Mouse (Mus musculus): ENCODE results near the gene Prss30. TPM values are rescaled to one million over a fixed set of nuclear protein-coding genes. Genes with fewer than 3 reads are reported as not detected.

The Prss30 gene
- total RNA-seq, 1 experiment: not detected

DNA sequence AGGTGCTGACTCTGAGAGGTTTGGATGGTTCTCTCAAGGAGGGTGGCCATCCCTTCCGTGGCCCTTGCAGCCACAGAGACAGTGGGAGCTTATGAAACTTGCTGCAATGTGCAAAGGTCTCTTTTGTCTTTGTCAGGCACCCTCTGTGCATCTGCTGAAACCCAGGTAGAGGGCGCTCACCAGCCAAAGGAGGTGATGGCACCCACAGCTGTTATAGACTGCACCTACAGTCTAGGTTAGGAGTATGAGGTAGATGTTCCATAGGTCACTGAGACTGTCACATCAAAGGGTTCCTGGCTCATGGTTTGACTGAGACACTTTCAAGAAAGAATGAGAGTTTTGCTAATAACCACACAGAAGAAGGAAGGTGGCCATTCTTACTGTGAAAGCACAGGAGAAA is 11.6 kb downstream of the Prss30 start:
- H3K27ac ChIP-seq (ENCODE audit: insufficient read depth, low read depth, low read length, poor library complexity, severe bottlenecking): no peak overlapping the region
- no peaks in the 10 kb centered on the region for H3K9me3 ChIP-seq (ENCODE audit: control insufficient read depth, insufficient read depth, low read depth, low read length)
- no peak for TF ChIP-seq CHD2 (IDR thresholded peaks at IDR 0.05; ENCODE audit: low read depth, low read length)
- no peak for TF ChIP-seq HCFC1 (IDR thresholded peaks at IDR 0.05; ENCODE audit: borderline replicate concordance, insufficient read depth, low read length)
- no peak for TF ChIP-seq ZC3H11A (IDR thresholded peaks at IDR 0.05; ENCODE audit: borderline replicate concordance, low read depth, low read length)
- no peak for TF ChIP-seq MAFK (IDR thresholded peaks at IDR 0.05; ENCODE audit: insufficient read depth, low read depth, low read length)
- no peak for TF ChIP-seq ZNF384 (IDR thresholded peaks at IDR 0.05; ENCODE audit: low read depth, low read length)
- peaks cover 0 to 6% of the 10 kb centered on the region in 2 experiments; a peak in 1 of 4 replicates for H3K4me1 ChIP-seq (ENCODE audit: control insufficient read depth in 2 of 2, insufficient read depth in 2 of 2, low read length in 2 of 2, poor library complexity in 1 of 2)
- DNase-seq (ENCODE audit: low read depth, low spot score): no peak
- H3K4me3 ChIP-seq (ENCODE audit: insufficient read depth in 1 of 2, low read depth in 1 of 2, low read length in 2 of 2, poor library complexity in 1 of 2, severe bottlenecking in 1 of 2): no peak overlapping the region
- no peak overlapping the region for H3K9ac ChIP-seq (ENCODE audit: insufficient read depth, low read depth, low read length, poor library complexity, severe bottlenecking)
- in situ Hi-C loops (cut with MboI; ENCODE audit: low sequenced_read_pairs in 2 of 2, unreplicated experiment in 2 of 2): no loop called here
- no peaks in the 10 kb centered on the region for H3K36me3 ChIP-seq (ENCODE audit: control insufficient read depth, insufficient read depth, low read length, poor library complexity, severe bottlenecking)

DNA sequence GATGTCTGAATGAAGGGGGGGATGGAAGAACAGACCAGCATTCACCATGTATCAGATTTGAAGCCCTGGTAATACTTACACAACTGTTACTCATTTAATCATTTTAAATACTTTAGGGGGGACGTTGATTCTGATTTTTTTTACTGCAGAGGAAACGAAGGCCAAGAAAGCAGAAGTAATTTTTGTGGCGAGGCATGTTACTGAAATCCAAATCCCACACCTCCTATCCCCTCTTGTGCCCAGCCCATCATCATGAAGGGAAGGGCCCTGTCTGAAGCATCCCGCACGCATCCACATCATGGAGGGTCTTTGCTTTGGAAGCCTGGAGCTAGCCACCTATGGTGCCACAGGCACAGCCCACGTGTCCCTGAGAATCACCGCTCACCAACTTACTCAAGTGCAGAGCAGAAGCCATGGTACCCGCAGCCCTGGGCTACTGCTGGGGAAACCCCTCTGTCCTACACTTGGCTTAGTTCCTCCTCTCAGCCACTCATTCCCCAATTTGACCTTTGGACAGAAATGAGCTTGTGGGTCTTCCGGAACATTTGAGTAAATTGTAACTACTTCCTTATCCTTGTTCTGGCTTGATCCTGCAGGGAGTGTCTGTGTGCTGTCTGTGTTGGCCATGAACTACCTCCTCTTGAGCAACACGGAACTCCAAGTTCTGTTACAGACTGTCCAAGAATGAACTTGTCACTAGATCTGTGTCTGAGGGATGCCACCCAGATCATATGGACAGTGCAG is 13.5 kb downstream of the Prss30 start:
- in situ Hi-C loops (cut with MboI; ENCODE audit: low sequenced_read_pairs in 2 of 2, unreplicated experiment in 2 of 2): no loop called here

DNA sequence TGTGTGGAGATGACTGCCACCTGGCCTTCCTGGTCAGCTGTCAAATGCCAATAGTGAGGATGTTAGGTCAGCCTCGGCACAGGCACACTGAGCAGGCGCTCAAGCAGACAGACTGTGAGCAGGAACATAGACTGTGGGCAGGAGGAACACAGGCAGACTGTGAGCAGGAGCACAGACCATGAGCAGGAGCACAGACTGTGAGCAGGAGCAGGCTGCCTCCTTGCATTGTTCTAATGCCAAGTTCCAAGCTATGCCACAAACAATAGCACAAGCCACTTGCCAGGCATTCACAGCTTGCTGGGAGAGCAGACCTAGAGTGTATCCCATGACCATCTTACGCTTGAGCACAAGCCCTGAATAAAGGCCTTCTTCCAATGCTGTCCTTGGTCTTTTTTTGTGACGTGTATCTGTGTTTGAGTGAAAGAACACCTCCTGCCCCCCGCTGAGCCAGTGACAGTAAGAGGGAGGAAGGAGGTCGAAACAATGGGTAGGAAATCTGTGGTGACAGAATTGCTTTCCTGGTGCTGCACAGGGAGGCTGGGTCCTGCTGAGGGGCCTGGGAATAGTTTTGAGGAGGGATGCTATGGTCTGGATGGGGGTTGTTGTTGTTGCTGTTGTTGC is 14.5 kb downstream of the Prss30 start:
- in situ Hi-C loops (cut with MboI; ENCODE audit: low sequenced_read_pairs in 2 of 2, unreplicated experiment in 2 of 2): no loop called here
- no peaks in the 10 kb centered on the region for H3K9me3 ChIP-seq (ENCODE audit: control insufficient read depth, insufficient read depth, low read depth, low read length)
- TF ChIP-seq CHD2 (IDR thresholded peaks at IDR 0.05; ENCODE audit: low read depth, low read length): no peak
- no peak for TF ChIP-seq ZC3H11A (IDR thresholded peaks at IDR 0.05; ENCODE audit: borderline replicate concordance, low read depth, low read length)
- no peak for TF ChIP-seq ZNF384 (IDR thresholded peaks at IDR 0.05; ENCODE audit: low read depth, low read length)
- TF ChIP-seq MAFK (IDR thresholded peaks at IDR 0.05; ENCODE audit: insufficient read depth, low read depth, low read length): no peak
- no peak for TF ChIP-seq HCFC1 (IDR thresholded peaks at IDR 0.05; ENCODE audit: borderline replicate concordance, insufficient read depth, low read length)
- no peaks in the 10 kb centered on the region for H3K36me3 ChIP-seq (ENCODE audit: control insufficient read depth, insufficient read depth, low read length, poor library complexity, severe bottlenecking)
- H3K9ac ChIP-seq (ENCODE audit: insufficient read depth, low read depth, low read length, poor library complexity, severe bottlenecking): no peak overlapping the region
- H3K4me3 ChIP-seq (ENCODE audit: insufficient read depth in 1 of 2, low read depth in 1 of 2, low read length in 2 of 2, poor library complexity in 1 of 2, severe bottlenecking in 1 of 2): no peak overlapping the region
- H3K27ac ChIP-seq (ENCODE audit: insufficient read depth, low read depth, low read length, poor library complexity, severe bottlenecking): no peak overlapping the region
- DNase-seq (ENCODE audit: low read depth, low spot score): no peak
- H3K4me1 ChIP-seq (ENCODE audit: control insufficient read depth in 2 of 2, insufficient read depth in 2 of 2, low read length in 2 of 2, poor library complexity in 1 of 2): peaks cover 2 to 3% of the 10 kb centered on the region in 2 experiments; a peak in 2 of 4 replicates

More for the DNA sequence above, 13.5 kb downstream of the Prss30 start:
- Histone ChIP-seq H3K4me1 (ENCODE audit: control insufficient read depth in 2 of 2, insufficient read depth in 2 of 2, low read length in 2 of 2, poor library complexity in 1 of 2) (peaks cover 2 to 6% of the 10 kb centered on the region in 2 experiments; a peak in 2 of 4 replicates), H3K9ac (ENCODE audit: insufficient read depth, low read depth, low read length, poor library complexity, severe bottlenecking) (no peak overlapping the region), H3K36me3 (ENCODE audit: control insufficient read depth, insufficient read depth, low read length, poor library complexity, severe bottlenecking) (no peaks in the 10 kb centered on the region), H3K9me3 (ENCODE audit: control insufficient read depth, insufficient read depth, low read depth, low read length) (no peaks in the 10 kb centered on the region), H3K27ac (ENCODE audit: insufficient read depth, low read depth, low read length, poor library complexity, severe bottlenecking) (no peak overlapping the region), H3K4me3 (ENCODE audit: insufficient read depth in 1 of 2, low read depth in 1 of 2, low read length in 2 of 2, poor library complexity in 1 of 2, severe bottlenecking in 1 of 2) (no peak overlapping the region)
- no peak for TF ChIP-seq CHD2 (IDR thresholded peaks at IDR 0.05; ENCODE audit: low read depth, low read length)
- no peak for TF ChIP-seq ZC3H11A (IDR thresholded peaks at IDR 0.05; ENCODE audit: borderline replicate concordance, low read depth, low read length)
- no peak for TF ChIP-seq HCFC1 (IDR thresholded peaks at IDR 0.05; ENCODE audit: borderline replicate concordance, insufficient read depth, low read length)
- TF ChIP-seq MAFK (IDR thresholded peaks at IDR 0.05; ENCODE audit: insufficient read depth, low read depth, low read length): no peak
- TF ChIP-seq ZNF384 (IDR thresholded peaks at IDR 0.05; ENCODE audit: low read depth, low read length): no peak
- no peak for DNase-seq (ENCODE audit: low read depth, low spot score)

DNA sequence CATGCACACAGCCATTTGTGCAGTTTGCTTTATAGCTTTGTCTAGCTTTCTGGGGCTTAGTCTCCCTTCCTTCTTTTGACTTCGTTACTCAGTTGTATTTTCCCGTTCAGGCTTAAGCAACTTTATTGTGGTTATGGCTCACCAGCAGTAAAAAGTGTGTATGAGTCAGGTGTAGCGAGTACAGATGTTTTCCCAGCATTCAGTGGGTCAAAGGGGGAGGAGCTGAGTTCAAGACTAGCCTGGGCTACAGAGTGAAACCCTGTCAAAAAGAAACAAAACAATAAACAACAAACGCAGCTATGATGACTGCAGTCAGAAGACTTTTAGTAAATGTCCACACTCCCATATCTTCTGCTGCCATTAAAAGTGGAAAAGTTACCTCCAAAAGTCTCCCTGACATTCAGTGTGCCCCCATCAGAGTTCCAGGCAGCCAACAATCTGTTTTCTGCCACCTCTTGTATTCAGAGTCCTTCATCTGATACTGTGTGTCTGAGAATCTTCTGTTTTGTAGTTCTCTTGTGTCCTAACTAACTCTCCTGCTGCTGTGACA is 18.7 kb downstream of the Prss30 start:
- no peak for DNase-seq (ENCODE audit: low read depth, low spot score)
- TF ChIP-seq HCFC1 (IDR thresholded peaks at IDR 0.05; ENCODE audit: borderline replicate concordance, insufficient read depth, low read length) (no peak), ZC3H11A (IDR thresholded peaks at IDR 0.05; ENCODE audit: borderline replicate concordance, low read depth, low read length) (no peak), ZNF384 (IDR thresholded peaks at IDR 0.05; ENCODE audit: low read depth, low read length) (no peak)
- in situ Hi-C loops (cut with MboI; ENCODE audit: low sequenced_read_pairs in 2 of 2, unreplicated experiment in 2 of 2): no loop called here

More for the DNA sequence above, 18.7 kb downstream of the Prss30 start:
- peaks cover 2 to 3% of the 10 kb centered on the region in 2 experiments; a peak in 2 of 4 replicates for H3K4me1 ChIP-seq (ENCODE audit: control insufficient read depth in 2 of 2, insufficient read depth in 2 of 2, low read length in 2 of 2, poor library complexity in 1 of 2)
- H3K4me3 ChIP-seq (ENCODE audit: insufficient read depth in 1 of 2, low read depth in 1 of 2, low read length in 2 of 2, poor library complexity in 1 of 2, severe bottlenecking in 1 of 2): no peak overlapping the region
- no peak overlapping the region for H3K9ac ChIP-seq (ENCODE audit: insufficient read depth, low read depth, low read length, poor library complexity, severe bottlenecking)
- H3K27ac ChIP-seq (ENCODE audit: insufficient read depth, low read depth, low read length, poor library complexity, severe bottlenecking): no peak overlapping the region
- no peaks in the 10 kb centered on the region for H3K9me3 ChIP-seq (ENCODE audit: control insufficient read depth, insufficient read depth, low read depth, low read length)
- H3K36me3 ChIP-seq (ENCODE audit: control insufficient read depth, insufficient read depth, low read length, poor library complexity, severe bottlenecking): no peaks in the 10 kb centered on the region

Measured in ES-E14 (cell line).